Mouse (Mus musculus) induced T-regulatory cell, adult 2 months (primary cell): ENCODE data around the gene Gpr19.

Experiments
- DNase-seq: peaks from one replicate; pipeline ENCODE4 v3.0.0-alpha.2; 2012; ENCODE audit warnings: low read depth

The Gpr19 gene

GRCm38 (mm10) chr6:134922511-134923195, 24.3 kb upstream of the Gpr19 start:
- peak; percentile 75 for DNase-seq

- DNase-seq: no peak
Observed at GRCm38 (mm10) chr6:134921695-134922510, 23.5 kb upstream of the Gpr19 start.

- DNase-seq: peak; percentile 92
Observed at GRCm38 (mm10) chr6:134921014-134921694, 22.8 kb upstream of the Gpr19 start.

GRCm38 (mm10) chr6:134920190-134921013, 22.0 kb upstream of the Gpr19 start, which contains the start of gene Cdkn1b:
Cdkn1b (plus strand) TSS chr6:134920401.
- DNase-seq: peak; percentile 95

GRCm38 (mm10) chr6:134919511-134920189, 21.3 kb upstream of the Gpr19 start:
- DNase-seq: peak; percentile 48

- DNase-seq: peak; percentile 63
Observed at GRCm38 (mm10) chr6:134918769-134919168, 20.4 kb upstream of the Gpr19 start.

GRCm38 (mm10) chr6:134917087-134917486, 18.7 kb upstream of the Gpr19 start:
- DNase-seq: peak; percentile 67

GRCm38 (mm10) chr6:134916641-134917040, 18.3 kb upstream of the Gpr19 start:
- DNase-seq: peak; percentile 62

GRCm38 (mm10) chr6:134914523-134914922, 16.1 kb upstream of the Gpr19 start:
- DNase-seq: no peak

- DNase-seq: no peak
Observed at GRCm38 (mm10) chr6:134905811-134906210, 7.4 kb upstream of the Gpr19 start.

- DNase-seq: peak; percentile 62
Observed at GRCm38 (mm10) chr6:134903891-134904884, 5.8 kb upstream of the Gpr19 start.

GRCm38 (mm10) chr6:134903368-134903767, 5.0 kb upstream of the Gpr19 start:
- peak; percentile 79 for DNase-seq

- DNase-seq: peak; percentile 98
Observed at GRCm38 (mm10) chr6:134897443-134898094, 809 bp downstream of the Gpr19 start.

GRCm38 (mm10) chr6:134896570-134897436, 1.6 kb downstream of the Gpr19 start:
- DNase-seq: no peak

GRCm38 (mm10) chr6:134890436-134890835, 7.9 kb downstream of the Gpr19 start:
- DNase-seq: no peak

- DNase-seq: no peak
Observed at GRCm38 (mm10) chr6:134889763-134890162, 8.6 kb downstream of the Gpr19 start.

GRCm38 (mm10) chr6:134888563-134889017, 9.8 kb downstream of the Gpr19 start:
- DNase-seq: no peak
